Mouse (Mus musculus): ENCODE measurements around the gene Dnmt3l. TPM values are rescaled to one million over a fixed set of nuclear protein-coding genes. Genes with fewer than 3 reads are reported as not detected.
"Not testable (repeated sequence)": the region's sequence is repeated elsewhere in the genome, so short reads cannot be mapped to it uniquely, and the experiment has no call there.

Dnmt3l gene
- polyA plus RNA-seq, 1 experiment from 2014 or later = not detected

DNA sequence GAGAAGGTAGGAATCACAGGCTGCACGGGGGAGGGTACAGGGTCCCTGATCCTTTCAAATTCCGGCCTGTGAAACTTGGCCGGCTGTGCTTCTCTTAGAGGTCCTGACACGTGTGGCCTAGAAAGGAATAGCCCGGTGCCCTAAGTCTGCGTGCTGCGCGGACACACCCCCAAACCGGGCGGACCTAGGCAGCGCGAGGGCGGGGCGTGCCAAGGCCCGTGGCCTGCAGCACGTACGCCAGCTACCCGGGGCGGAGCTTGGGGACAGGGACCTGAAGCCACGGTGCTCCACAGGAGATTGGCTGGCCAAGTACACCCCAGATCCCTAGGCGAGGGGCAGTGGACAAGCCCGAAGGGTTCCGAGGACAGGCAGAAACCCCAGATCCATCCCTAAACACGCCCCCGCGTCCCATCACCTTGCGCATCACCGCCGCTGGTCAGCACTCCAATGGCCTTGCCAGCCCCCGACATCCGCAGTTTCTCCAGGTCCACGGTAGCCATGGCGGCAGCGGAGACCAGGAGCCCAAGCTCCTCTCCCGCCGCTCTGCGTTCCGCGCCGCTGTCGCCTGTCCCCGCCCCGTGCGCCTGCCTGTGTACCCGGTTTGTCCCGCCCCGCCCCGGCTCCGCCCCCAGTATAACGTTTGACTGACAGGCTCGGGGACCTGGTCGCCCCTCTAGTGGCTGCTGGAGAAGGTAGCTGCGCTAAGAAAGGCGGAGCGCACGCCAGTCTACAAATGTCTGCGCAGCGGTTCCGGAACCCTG lies 32.4 kb upstream of the Dnmt3l start:
- Histone ChIP-seq H3K4me2 (ENCODE audit: low read length) (peak overlapping the region; percentile 87), H3K36me3 (ENCODE audit: control insufficient read depth, insufficient read depth, low read length) (no peaks in the 10 kb centered on the region), H3K9me3 (ENCODE audit: control insufficient read depth, low read length) (no peaks in the 10 kb centered on the region), H3K4me1 (ENCODE audit: control insufficient read depth, insufficient read depth, low read length) (peaks cover 17% of the 10 kb centered on the region), H3K27ac (replicated peaks; ENCODE audit: low read depth, low read length) (peak overlapping the region; percentile 95), H3K27me3 (ENCODE audit: control insufficient read depth, insufficient read depth, low read length) (peaks cover 5% of the 10 kb centered on the region; the same call in 1 of the 2 replicates), H3K9ac (replicated peaks; ENCODE audit: low read length) (peak overlapping the region; percentile 86), H3K4me3 (replicated peaks; ENCODE audit: low read depth, low read length) (peak overlapping the region; percentile 82)
- peak; percentile 97 for DNase-seq
- ATAC-seq (ENCODE audit: low FRiP score, low TSS enrichment) = peak; percentile 95
- WGBS = under 1% methylated on average over 59 of the region's 59 CpGs

GRCm38 (mm10) chr10:78009945-78010293 lies 31.8 kb upstream of the Dnmt3l start, which contains the start of gene Pfkl:
Pfkl (minus strand) TSS chr10:78010083.
- H3K4me1 ChIP-seq (ENCODE audit: control insufficient read depth, insufficient read depth, low read length) = peaks cover 17% of the 10 kb centered on the region
- DNase-seq (no peak), ATAC-seq (ENCODE audit: low FRiP score, low TSS enrichment) (no peak)
- H3K9ac ChIP-seq (replicated peaks; ENCODE audit: low read length) = peak within 1 kb of the TSS; percentile 86
- H3K27ac ChIP-seq (replicated peaks; ENCODE audit: low read depth, low read length) = peak within 1 kb of the TSS; percentile 95
- H3K36me3 ChIP-seq (ENCODE audit: control insufficient read depth, insufficient read depth, low read length) = no peaks in the 10 kb centered on the region
- WGBS = 0% methylated on average over 9 of the region's 9 CpGs
- H3K4me2 ChIP-seq (ENCODE audit: low read length) = peak within 1 kb of the TSS; percentile 87
- H3K9me3 ChIP-seq (ENCODE audit: control insufficient read depth, low read length) = no peaks in the 10 kb centered on the region
- H3K27me3 ChIP-seq (ENCODE audit: control insufficient read depth, insufficient read depth, low read length) = peaks cover 5% of the 10 kb centered on the region; the same call in 1 of the 2 replicates
- peak within 1 kb of the TSS; percentile 82 for H3K4me3 ChIP-seq (replicated peaks; ENCODE audit: low read depth, low read length)

DNA sequence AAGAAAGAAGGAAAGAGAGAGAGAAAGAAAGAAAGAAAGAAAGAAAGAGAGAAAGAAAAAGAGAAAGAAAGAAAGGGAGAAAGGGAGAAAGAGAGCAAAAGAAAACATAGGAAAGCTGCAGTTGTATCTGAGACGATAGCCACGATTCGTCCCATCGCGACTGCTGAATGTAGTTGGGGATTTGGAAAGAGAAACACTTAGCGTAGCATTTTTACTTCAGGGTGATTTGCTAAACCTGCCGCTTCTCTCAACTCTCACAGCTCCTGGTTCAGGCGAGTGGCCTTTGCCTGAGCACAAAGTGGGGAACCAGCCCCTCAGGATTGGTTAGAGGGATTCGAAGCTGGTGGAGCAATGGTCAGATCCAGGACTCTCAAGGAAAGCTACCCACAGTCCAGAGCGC lies 31.4 kb upstream of the Dnmt3l start:
- peaks cover 5% of the 10 kb centered on the region; the same call in 1 of the 2 replicates for H3K27me3 ChIP-seq (ENCODE audit: control insufficient read depth, insufficient read depth, low read length)
- WGBS = 18% methylated on average over 10 of the region's 10 CpGs
- peak overlapping the region; percentile 87 for H3K4me2 ChIP-seq (ENCODE audit: low read length)
- no peak overlapping the region for H3K27ac ChIP-seq (replicated peaks; ENCODE audit: low read depth, low read length)
- no peaks in the 10 kb centered on the region for H3K9me3 ChIP-seq (ENCODE audit: control insufficient read depth, low read length)
- no peak overlapping the region for H3K9ac ChIP-seq (replicated peaks; ENCODE audit: low read length)
- no peak overlapping the region for H3K4me3 ChIP-seq (replicated peaks; ENCODE audit: low read depth, low read length)
- H3K36me3 ChIP-seq (ENCODE audit: control insufficient read depth, insufficient read depth, low read length) = no peaks in the 10 kb centered on the region
- DNase-seq (no peak), ATAC-seq (ENCODE audit: low FRiP score, low TSS enrichment) (no peak)
- peaks cover 17% of the 10 kb centered on the region for H3K4me1 ChIP-seq (ENCODE audit: control insufficient read depth, insufficient read depth, low read length)

GRCm38 (mm10) chr10:78011116-78011515 lies 30.6 kb upstream of the Dnmt3l start:
- not testable (repeated sequence) for H3K36me3 ChIP-seq (ENCODE audit: control insufficient read depth, insufficient read depth, low read length); DNase-seq; H3K4me2 ChIP-seq (ENCODE audit: low read length); H3K27me3 ChIP-seq (ENCODE audit: control insufficient read depth, insufficient read depth, low read length); ATAC-seq (ENCODE audit: low FRiP score, low TSS enrichment); H3K9ac ChIP-seq (replicated peaks; ENCODE audit: low read length); H3K27ac ChIP-seq (replicated peaks; ENCODE audit: low read depth, low read length); H3K4me3 ChIP-seq (replicated peaks; ENCODE audit: low read depth, low read length); H3K9me3 ChIP-seq (ENCODE audit: control insufficient read depth, low read length)
- H3K4me1 ChIP-seq (ENCODE audit: control insufficient read depth, insufficient read depth, low read length) = peaks cover 17% of the 10 kb centered on the region
- WGBS = 92% methylated on average over 5 of the region's 5 CpGs

DNA sequence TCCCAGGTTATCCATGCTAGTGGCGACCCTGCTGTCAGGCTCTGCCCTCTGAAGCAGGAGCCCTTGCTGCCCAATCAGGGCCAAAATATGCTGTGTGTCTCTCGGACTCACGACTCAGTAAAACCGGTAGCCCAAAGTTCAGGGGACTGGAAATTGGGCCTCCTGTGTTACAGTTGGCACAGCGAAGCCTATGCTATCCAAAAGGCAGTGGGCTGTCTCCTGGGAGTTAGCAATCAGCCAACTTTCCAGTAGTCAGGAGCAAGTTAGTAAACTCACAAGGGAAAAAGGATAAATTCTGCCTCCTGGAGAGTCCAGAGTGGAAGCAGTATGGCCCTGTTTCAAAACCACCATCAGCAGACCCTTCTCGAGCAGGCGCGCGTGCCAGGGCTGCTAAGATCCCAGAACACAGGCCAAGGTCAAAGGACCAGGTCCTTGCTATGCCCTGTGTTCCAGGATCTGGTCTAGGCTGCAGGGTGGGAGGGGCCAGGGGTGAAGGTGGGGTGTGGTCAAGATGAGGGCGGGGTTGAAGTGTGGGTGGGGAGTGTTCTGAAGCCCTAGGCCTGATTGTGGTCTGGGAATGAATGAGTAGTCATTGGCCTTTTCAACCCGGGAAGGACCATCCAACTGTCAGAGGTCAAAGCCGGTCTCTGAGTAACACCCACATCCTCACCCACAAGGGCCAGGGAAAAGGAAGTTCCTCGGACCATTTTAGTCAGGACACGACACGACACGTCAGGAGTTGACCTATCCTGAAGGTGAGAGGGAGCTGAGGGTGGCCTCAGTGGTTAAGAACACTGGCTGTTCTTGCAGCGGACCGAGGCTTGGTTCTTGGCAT lies 28.9 kb upstream of the Dnmt3l start:
- Histone ChIP-seq H3K9ac (replicated peaks; ENCODE audit: low read length) (no peak overlapping the region), H3K9me3 (ENCODE audit: control insufficient read depth, low read length) (no peaks in the 10 kb centered on the region), H3K27ac (replicated peaks; ENCODE audit: low read depth, low read length) (no peak overlapping the region), H3K27me3 (ENCODE audit: control insufficient read depth, insufficient read depth, low read length) (peaks cover 5% of the 10 kb centered on the region; the same call in 1 of the 2 replicates), H3K4me1 (ENCODE audit: control insufficient read depth, insufficient read depth, low read length) (peaks cover 11% of the 10 kb centered on the region), H3K36me3 (ENCODE audit: control insufficient read depth, insufficient read depth, low read length) (no peaks in the 10 kb centered on the region), H3K4me3 (replicated peaks; ENCODE audit: low read depth, low read length) (no peak overlapping the region), H3K4me2 (ENCODE audit: low read length) (no peak overlapping the region)
- DNase-seq (no peak), ATAC-seq (ENCODE audit: low FRiP score, low TSS enrichment) (no peak)
- 92% methylated on average over 18 of the region's 18 CpGs for WGBS

DNA sequence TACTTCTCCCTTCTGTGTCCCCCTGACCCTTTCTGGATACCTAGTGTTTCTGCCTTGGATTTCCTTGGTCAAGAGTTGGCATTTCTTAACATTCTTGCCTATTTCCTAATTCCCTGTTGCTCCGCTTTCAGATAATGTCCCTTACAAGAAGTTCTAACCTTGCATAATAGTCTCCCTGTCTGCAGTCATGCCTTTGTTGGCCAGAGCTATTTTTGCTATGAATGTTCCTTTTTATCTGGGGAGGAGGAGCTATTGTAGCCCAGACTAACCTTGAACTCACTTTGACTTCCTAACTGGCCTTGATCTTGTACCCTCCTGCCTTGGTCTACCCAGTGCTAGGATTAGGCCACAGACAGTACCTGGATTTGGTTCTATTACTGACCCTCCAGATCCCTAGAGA lies 26.3 kb upstream of the Dnmt3l start:
- WGBS = 93% methylated on average over 1 of the region's 1 CpGs
- H3K27ac ChIP-seq (replicated peaks; ENCODE audit: low read depth, low read length) = no peak overlapping the region
- ATAC-seq (ENCODE audit: low FRiP score, low TSS enrichment) = no peak
- H3K4me3 ChIP-seq (replicated peaks; ENCODE audit: low read depth, low read length) = no peak overlapping the region
- H3K4me2 ChIP-seq (ENCODE audit: low read length) = no peak overlapping the region
- no peak overlapping the region for H3K9ac ChIP-seq (replicated peaks; ENCODE audit: low read length)
- H3K4me1 ChIP-seq (ENCODE audit: control insufficient read depth, insufficient read depth, low read length) = no peaks in the 10 kb centered on the region
- H3K36me3 ChIP-seq (ENCODE audit: control insufficient read depth, insufficient read depth, low read length) = no peaks in the 10 kb centered on the region
- H3K9me3 ChIP-seq (ENCODE audit: control insufficient read depth, low read length) = no peaks in the 10 kb centered on the region
- DNase-seq = no peak
- H3K27me3 ChIP-seq (ENCODE audit: control insufficient read depth, insufficient read depth, low read length) = peaks cover 5% of the 10 kb centered on the region; the same call in 1 of the 2 replicates

DNA sequence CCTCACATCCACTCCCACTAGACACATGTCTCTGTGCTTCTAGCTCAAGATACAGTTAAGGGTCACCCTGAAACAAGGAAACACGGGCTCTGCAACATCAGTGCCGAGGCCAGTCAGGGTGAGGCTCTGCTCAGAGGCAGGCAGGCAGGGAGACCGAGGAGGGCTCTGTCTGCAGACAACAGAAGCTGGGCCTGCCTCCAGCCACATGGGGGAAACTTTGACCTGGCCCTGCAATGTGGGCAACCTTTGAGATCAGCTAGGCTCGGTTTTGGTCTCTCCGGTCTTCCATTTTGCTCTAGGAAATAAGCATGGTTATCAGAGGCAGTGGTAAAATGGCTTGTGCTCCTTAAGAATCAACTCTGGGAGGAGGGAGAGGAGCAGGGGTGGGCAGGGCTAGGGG lies 25.4 kb upstream of the Dnmt3l start:
- Histone ChIP-seq H3K4me2 (ENCODE audit: low read length) (no peak overlapping the region), H3K9ac (replicated peaks; ENCODE audit: low read length) (no peak overlapping the region), H3K36me3 (ENCODE audit: control insufficient read depth, insufficient read depth, low read length) (no peaks in the 10 kb centered on the region), H3K27ac (replicated peaks; ENCODE audit: low read depth, low read length) (no peak overlapping the region), H3K4me3 (replicated peaks; ENCODE audit: low read depth, low read length) (no peak overlapping the region), H3K4me1 (ENCODE audit: control insufficient read depth, insufficient read depth, low read length) (no peaks in the 10 kb centered on the region), H3K9me3 (ENCODE audit: control insufficient read depth, low read length) (no peaks in the 10 kb centered on the region), H3K27me3 (ENCODE audit: control insufficient read depth, insufficient read depth, low read length) (no peaks in the 10 kb centered on the region)
- no peak for DNase-seq
- 53% methylated on average over 5 of the region's 5 CpGs for WGBS
- no peak for ATAC-seq (ENCODE audit: low FRiP score, low TSS enrichment)

GRCm38 (mm10) chr10:78018797-78019203 lies 22.9 kb upstream of the Dnmt3l start:
- no peak overlapping the region; the same call in 1 of the 2 replicates for H3K9ac ChIP-seq (replicated peaks; ENCODE audit: low read length)
- 18% methylated on average over 19 of the region's 19 CpGs for WGBS
- ATAC-seq (ENCODE audit: low FRiP score, low TSS enrichment) = peak; percentile 57; the same call in 1 of the 2 replicates

More at GRCm38 (mm10) chr10:78018797-78019203, 22.9 kb upstream of the Dnmt3l start:
- no peaks in the 10 kb centered on the region for H3K9me3 ChIP-seq (ENCODE audit: control insufficient read depth, low read length)
- peak; percentile 95 for DNase-seq
- peak overlapping the region; percentile 50 for H3K4me2 ChIP-seq (ENCODE audit: low read length)
- H3K27ac ChIP-seq (replicated peaks; ENCODE audit: low read depth, low read length) = no peak overlapping the region
- H3K4me3 ChIP-seq (replicated peaks; ENCODE audit: low read depth, low read length) = peak overlapping the region; percentile 18; the same call in 1 of the 2 replicates
- no peaks in the 10 kb centered on the region for H3K27me3 ChIP-seq (ENCODE audit: control insufficient read depth, insufficient read depth, low read length)
- no peaks in the 10 kb centered on the region for H3K4me1 ChIP-seq (ENCODE audit: control insufficient read depth, insufficient read depth, low read length)
- H3K36me3 ChIP-seq (ENCODE audit: control insufficient read depth, insufficient read depth, low read length) = no peaks in the 10 kb centered on the region

Data from midbrain, embryonic 14.5 days (tissue).